Mouse (Mus musculus) cerebellum, postnatal 36 days (tissue): ENCODE measurements around the gene Tmem132b.

ENCODE experiments used
- DNase-seq, 2 experiments: peaks; one replicate each; pipeline ENCODE4 v3.0.0; 2021 to 2022; ENCODE audit warnings: mixed read lengths in 2 of 2

Tmem132b gene

GRCm38 (mm10) chr5:125518640-125519039 is 12.9 kb upstream of the Tmem132b start:
- peak in 1 of 2 experiments; percentile 29 for DNase-seq

GRCm38 (mm10) chr5:125520930-125521590 is 10.5 kb upstream of the Tmem132b start:
- DNase-seq = no peak

DNA sequence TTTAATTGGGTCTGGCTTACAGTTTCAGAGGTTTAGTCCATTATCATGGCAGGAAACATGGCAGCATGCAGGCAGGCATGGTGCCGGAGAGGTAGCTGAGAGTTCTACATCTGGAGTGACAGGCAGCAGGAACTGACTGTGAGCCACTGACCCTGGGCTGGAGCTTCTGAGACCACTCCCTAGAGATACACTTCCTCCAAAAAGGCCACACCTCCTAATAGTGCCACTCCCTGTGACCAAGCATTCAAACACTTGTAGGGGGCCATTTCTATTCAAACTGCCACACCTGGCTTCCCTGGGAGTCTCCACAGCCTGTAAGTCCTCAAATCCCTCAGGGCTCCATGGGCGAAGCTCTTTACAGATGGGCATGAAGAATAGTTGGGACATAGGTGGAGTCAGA is 8.2 kb upstream of the Tmem132b start:
- no peak for DNase-seq

GRCm38 (mm10) chr5:125525516-125525915 is 6.1 kb upstream of the Tmem132b start:
- DNase-seq = no peak

DNA sequence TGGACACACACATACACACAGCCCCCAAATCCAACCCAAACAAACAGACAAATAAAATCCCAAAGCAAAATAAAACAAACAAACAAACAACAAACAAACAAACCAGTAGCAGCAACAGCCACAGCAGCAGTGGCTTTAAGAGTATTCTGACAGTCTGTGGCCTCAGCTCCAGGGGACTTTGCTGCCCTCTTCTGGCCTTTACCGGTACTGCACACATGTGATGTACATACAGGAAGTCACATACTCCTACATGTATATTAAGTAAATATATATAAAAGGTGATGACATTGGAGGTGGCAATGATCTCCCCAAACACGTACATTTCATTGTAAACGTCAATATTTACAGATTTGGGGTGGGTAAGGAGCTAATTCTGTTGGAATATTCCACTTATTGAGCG is 5.1 kb upstream of the Tmem132b start:
- DNase-seq = no peak

GRCm38 (mm10) chr5:125529109-125529508 is 2.5 kb upstream of the Tmem132b start:
- peak; percentile 75 to 80 for DNase-seq

- DNase-seq = no peak
Measured at GRCm38 (mm10) chr5:125532191-125532544, 594 bp downstream of the Tmem132b start.

DNA sequence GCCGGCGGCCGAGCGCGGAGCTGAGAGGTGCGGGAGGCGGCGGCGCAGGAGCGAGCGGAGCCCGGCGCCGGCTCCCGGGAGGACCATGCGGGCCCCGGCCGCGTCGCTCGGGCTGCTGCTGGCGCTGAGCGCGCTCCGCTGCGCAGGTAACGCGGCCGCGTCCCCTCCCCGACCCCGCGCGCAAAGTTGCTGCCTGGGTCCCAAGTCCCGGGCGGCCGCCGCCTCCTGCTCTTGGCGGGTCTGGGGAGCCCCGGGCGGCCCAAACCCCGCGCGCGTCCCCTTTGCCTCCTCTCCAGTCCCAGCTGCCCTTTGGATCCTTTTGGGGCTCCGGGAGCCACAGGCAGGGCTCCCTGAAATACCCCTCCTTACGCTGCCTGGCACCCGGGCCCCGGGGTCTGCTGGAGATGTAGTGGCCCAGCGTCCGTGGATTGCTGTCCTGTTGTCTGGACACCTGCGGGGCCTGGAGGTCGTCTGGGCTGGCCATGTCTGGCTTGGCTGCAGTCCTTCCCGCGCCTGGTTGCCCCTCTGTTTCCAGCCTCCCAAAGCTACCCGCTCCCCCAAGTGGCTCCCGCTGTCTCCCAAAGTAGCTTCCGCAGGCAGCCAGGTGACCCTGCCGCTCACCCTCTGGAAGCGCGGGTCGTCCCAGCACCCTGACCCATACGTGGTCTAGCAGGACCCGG is 1.1 kb downstream of the Tmem132b start:
- DNase-seq = no peak

GRCm38 (mm10) chr5:125533225-125533900 is 1.8 kb downstream of the Tmem132b start:
- DNase-seq = no peak

- no peak for DNase-seq
Measured at GRCm38 (mm10) chr5:125534168-125534610, 2.6 kb downstream of the Tmem132b start.

DNA sequence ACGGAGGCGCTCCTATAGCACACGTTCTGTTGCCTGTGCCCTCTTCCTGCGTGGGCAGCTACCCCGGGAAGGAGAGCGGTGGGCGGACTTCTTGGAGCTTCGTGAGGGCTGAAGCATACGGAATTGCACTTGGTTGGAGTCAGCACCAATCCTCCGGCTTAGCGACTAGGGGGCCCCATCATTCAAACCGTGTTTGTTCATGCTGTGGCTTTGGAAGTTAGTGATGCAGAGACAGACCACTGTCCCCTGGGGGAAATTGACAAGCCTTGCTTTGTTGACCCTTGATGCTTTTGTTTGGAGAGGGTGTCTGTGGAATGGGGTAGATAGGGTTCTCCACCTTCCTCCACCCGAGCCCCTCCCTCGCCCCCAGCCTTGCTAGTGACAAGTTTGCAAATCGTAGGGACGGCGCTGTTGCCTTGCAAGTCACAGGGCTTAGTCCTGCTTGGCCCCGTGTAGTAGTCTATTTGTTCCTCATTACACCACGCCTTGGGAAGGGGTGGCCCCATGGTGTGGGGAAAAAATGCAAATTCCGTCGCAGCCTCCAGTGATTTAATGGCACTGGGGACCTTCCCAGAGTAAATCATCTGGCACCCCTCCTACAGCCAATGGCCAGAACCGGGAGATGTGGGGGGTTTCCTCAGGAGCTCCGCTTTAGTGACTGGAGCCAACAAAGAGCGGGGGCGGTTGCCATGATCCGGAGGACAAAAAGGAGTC is 3.2 kb downstream of the Tmem132b start:
- DNase-seq = no peak

GRCm38 (mm10) chr5:125545090-125545489 is 13.5 kb downstream of the Tmem132b start:
- no peak for DNase-seq

GRCm38 (mm10) chr5:125546293-125546692 is 14.7 kb downstream of the Tmem132b start:
- DNase-seq = no peak

- DNase-seq = no peak
Measured at GRCm38 (mm10) chr5:125549750-125550489, 18.3 kb downstream of the Tmem132b start.

GRCm38 (mm10) chr5:125555732-125556131 is 24.2 kb downstream of the Tmem132b start:
- no peak for DNase-seq

DNA sequence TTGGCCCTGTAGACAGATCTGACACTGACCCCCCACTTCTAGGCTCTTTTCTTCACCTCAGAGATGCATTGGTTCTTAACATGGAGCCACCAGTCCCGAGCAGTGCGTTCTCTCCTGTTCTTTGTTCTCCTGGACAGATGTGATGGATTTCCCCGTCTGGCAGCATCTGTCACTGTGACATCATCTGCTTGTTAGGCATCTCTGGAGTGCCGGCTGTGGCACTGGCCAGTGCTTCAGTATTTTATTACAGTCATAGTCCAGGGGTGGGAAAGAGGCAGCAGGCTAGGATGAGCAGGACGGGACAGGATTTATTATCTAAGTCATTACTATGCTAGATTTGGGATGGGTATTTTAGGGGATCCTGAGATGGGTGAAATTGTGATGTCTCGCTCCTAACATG is 31.9 kb downstream of the Tmem132b start:
- DNase-seq = no peak

DNA sequence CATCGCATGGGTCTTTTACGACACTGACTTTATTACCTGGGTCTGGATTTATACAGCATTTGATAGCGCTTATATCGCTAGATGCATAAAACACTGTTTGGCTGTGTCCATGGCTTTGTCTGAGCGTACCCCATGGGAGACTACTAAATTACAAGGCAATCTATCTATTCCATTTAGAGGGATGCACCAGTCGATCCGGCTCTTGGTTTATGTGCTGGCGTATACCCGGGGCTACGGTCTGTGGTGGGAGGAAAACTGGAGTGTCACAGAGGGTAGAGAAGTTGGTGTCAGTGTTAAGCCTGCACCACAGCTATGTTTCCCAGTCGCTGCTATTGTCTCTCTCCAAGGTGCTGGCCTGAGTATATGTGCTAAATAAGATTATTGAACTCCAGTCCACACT is 34.2 kb downstream of the Tmem132b start:
- DNase-seq = no peak

GRCm38 (mm10) chr5:125568457-125568856 is 36.9 kb downstream of the Tmem132b start:
- DNase-seq = no peak

GRCm38 (mm10) chr5:125572011-125572410 is 40.4 kb downstream of the Tmem132b start:
- no peak for DNase-seq

- DNase-seq = no peak
Measured at GRCm38 (mm10) chr5:125574886-125575285, 43.3 kb downstream of the Tmem132b start.

DNA sequence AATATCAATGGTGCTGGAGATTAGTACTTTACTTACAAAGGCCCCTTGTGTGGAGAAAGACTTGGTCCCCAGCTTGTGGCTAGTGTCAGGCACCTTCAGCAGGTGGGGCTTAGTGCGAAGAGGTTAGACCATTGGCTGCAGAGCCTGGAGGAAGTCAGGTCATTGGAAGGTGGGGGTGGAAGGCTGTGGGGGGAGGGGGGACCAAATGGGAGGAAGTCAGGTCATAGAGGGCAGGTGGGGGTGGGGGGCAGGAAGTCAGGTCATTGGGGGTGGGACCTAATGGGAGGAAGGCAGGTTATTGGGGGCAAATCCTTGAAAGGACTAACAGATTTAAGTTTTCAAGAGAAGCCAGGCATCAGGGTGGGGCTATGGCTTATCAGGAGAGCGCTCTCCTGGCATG is 44.3 kb downstream of the Tmem132b start:
- DNase-seq = no peak

DNA sequence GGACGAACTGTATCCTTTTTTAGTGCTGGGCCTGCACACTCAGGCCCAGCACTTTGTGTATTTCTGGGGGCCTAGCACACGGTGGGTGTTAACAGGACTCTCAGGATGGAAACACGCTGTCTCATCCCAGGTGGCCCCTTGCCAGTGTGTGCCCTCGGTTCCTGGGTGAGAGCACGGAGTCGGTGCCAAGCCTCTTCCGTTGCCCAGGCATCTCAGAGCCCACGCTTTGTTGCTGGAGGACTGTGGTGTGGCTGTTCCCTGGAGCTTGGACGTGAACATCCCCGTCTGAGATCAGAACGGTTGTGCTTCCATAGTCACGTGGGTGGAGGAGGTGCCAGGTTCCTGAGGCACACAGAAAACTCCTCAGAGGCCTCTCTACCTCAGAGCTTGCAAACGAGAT is 47.1 kb downstream of the Tmem132b start:
- no peak for DNase-seq

- DNase-seq = no peak
Measured at GRCm38 (mm10) chr5:125579153-125579552, 47.6 kb downstream of the Tmem132b start.
